Mouse (Mus musculus) forebrain, embryonic 12.5 days (tissue): Measurements from ENCODE around the gene Rnf4. TPM values are rescaled to one million over a fixed set of nuclear protein-coding genes. Genes with fewer than 3 reads are reported as not detected.

Source experiments
- ATAC-seq: fragments of 200-750 bp; cut with Nextera tagmentation; 2 replicates; pipeline ENCODE4 v1.8.0; 2017; ENCODE audit warnings: moderate TSS enrichment; ENCODE audit not compliant: low FRiP score
- H3K27ac ChIP-seq: fragments of 300-500 bp; sonication (generic); 2 replicates; pipeline ENCODE4 v1.5.1; 2016; ENCODE audit warnings: mild to moderate bottlenecking
- H3K27me3 ChIP-seq: fragments of 300-500 bp; sonication (generic); 2 replicates; pipeline ENCODE4 v1.6.1; 2016; ENCODE audit warnings: mild to moderate bottlenecking
- H3K36me3 ChIP-seq: fragments of 300-500 bp; sonication (generic); replicated peaks from 2 replicates; pipeline ENCODE4 v1.6.1; 2016; ENCODE audit warnings: mild to moderate bottlenecking
- H3K4me1 ChIP-seq: fragments of 300-500 bp; sonication (generic); 2 replicates; pipeline ENCODE4 v1.6.1; 2016
- H3K4me2 ChIP-seq: fragments of 300-500 bp; sonication (generic); 2 replicates; pipeline ENCODE4 v1.6.1; 2016; ENCODE audit warnings: mild to moderate bottlenecking, moderate library complexity
- H3K4me3 ChIP-seq: fragments of 300-500 bp; sonication (generic); replicated peaks from 2 replicates; pipeline ENCODE4 v1.5.1; 2016; ENCODE audit warnings: mild to moderate bottlenecking
- H3K9ac ChIP-seq: fragments of 300-500 bp; sonication (generic); 2 replicates; pipeline ENCODE4 v1.6.1; 2016; ENCODE audit warnings: mild to moderate bottlenecking
- H3K9me3 ChIP-seq: fragments of 300-500 bp; sonication (generic); 2 replicates; pipeline ENCODE4 v1.6.1; 2016
- WGBS: fragments of 180-500 bp; shearing (Covaris S2); methylation state at CpG from one replicate; pipeline ENCODE4 v1.1.7; 2016; 5-methylcytosine and 5-hydroxymethylcytosine counted together
- polyA plus RNA-seq: library from polyadenylated mRNA; unstranded; fragments of >200 nt; fragmentation: Nextera tagmentation; extraction: Ambion mirVana; gene quantifications from 2 replicates; pipeline ENCODE4 v1.2.1, GENCODE M21; 2016

Rnf4 gene
- 178 and 180 TPM in 2 replicates for polyA plus RNA-seq

GRCm38 (mm10) chr5:34336097-34336774 is at the start of gene Rnf4:
Gene Rnf4, plus strand, starts transcription at chr5:34336289.
- WGBS = under 1% methylated on average over 67 of the region's 67 CpGs
- Histone ChIP-seq H3K4me1 (peaks cover 20% of the 10 kb centered on the region), H3K27me3 (no peaks in the 10 kb centered on the region), H3K9me3 (no peaks in the 10 kb centered on the region), H3K36me3 (0 out of 2 replicates have a peak, but pooled peaks cover 4% of the 10 kb centered on the region), H3K4me3 (peak within 1 kb of the TSS; percentile 97), H3K4me2 (peak within 1 kb of the TSS; percentile 88), H3K27ac (peak within 1 kb of the TSS; percentile 97), H3K9ac (peak within 1 kb of the TSS; percentile 98)
- peak; percentile 97 for ATAC-seq

DNA sequence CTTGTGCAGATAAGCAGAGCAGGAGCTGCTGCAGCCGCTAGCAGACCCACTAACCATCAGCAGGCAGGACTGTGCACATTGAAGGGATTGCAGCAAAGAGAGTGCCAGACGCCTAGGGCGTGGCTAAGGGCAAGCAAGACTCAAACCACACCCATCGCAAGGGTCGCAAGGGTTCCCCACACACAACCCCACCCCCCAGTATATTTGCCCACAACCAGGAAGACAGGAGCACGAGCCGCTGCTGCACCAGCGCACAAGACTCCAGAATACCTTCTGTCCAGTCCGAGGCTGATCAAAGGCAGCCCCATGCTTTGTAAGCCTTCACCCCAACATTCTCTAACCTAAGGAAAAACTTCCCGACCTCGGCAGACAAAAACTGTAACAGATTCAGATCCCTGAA is 49.6 kb upstream of the Rnf4 start:
- Histone ChIP-seq H3K36me3 (no peaks in the 10 kb centered on the region), H3K9ac (no peak overlapping the region), H3K4me3 (peak overlapping the region; percentile 75), H3K27ac (no peak overlapping the region), H3K27me3 (peaks cover 65% of the 10 kb centered on the region), H3K4me1 (peaks cover 31% of the 10 kb centered on the region), H3K4me2 (peak overlapping the region; percentile 97), H3K9me3 (no peaks in the 10 kb centered on the region)
- 2% methylated on average over 11 of the region's 11 CpGs for WGBS
- no peak for ATAC-seq

DNA sequence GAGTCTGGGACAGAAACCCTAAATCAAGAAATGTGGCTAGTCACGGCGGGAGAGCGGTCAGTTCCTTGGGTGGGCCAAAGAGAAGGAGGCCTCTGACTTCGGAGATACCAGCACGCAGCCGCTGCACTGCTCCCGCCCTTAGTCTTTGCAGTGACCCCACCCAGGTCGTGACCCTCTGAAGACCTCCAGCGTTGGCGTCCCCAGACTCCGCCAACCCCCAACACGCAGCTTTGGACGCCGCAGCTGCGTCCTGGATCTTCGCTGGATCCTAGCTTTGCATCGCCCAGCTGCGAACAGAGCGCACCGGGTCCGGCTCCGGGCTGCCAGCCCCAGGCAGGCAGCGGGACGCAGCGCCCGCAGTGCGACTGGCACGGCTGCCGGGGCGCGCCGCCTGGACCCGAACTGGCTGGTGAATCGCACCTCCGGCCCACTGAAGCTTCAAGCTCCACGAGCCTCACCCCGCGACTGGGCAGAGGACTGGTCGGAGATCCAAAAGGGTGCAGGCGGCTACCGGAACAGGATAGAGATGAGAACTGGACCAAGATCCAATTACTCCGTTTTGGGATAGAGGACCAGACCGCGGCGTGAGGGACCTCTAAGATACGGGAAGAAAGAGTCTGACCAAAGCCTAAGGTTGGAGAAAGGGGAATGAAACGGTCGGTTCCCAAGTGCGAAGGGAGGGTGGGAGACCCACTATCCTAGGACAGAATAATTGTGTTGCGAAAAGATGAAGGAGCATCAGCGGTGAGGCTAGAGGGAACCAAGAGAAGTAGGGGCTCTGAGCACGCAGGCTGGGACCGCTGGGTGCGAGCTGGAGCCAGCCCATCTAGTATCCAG is 48.9 kb upstream of the Rnf4 start:
- H3K9ac ChIP-seq = peak overlapping the region; percentile 71
- peak overlapping the region; percentile 75 for H3K4me3 ChIP-seq
- under 1% methylated on average over 54 of the region's 54 CpGs for WGBS
- ATAC-seq = peak; percentile 0; the same call in 1 of the 2 replicates
- peaks cover 70% of the 10 kb centered on the region for H3K27me3 ChIP-seq
- H3K4me2 ChIP-seq = peak overlapping the region; percentile 97
- H3K9me3 ChIP-seq = no peaks in the 10 kb centered on the region
- H3K36me3 ChIP-seq = no peaks in the 10 kb centered on the region
- peaks cover 31% of the 10 kb centered on the region for H3K4me1 ChIP-seq
- H3K27ac ChIP-seq = no peak overlapping the region

DNA sequence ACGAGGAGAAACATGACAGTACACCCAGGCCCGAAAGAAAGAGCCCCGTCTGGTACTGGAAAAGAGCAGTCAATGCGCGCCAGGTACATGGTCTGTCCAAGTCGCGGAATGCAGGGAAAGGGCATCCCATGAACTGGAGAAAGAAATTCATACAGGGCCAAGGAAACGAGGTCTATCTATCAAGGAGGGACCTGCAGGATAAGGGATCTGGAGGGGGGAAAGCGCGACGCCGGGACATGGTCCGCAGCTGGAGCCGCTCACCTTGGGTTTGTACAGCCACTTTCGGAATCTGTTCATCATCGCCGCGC is 48.3 kb upstream of the Rnf4 start:
- ATAC-seq = no peak
- H3K4me1 ChIP-seq = peaks cover 27% of the 10 kb centered on the region
- H3K4me3 ChIP-seq = peak overlapping the region; percentile 75
- peak overlapping the region; percentile 71 for H3K9ac ChIP-seq
- H3K27me3 ChIP-seq = peaks cover 72% of the 10 kb centered on the region
- peak overlapping the region; percentile 97 for H3K4me2 ChIP-seq
- H3K36me3 ChIP-seq = no peaks in the 10 kb centered on the region
- H3K9me3 ChIP-seq = no peaks in the 10 kb centered on the region
- H3K27ac ChIP-seq = no peak overlapping the region
- WGBS = under 1% methylated on average over 18 of the region's 18 CpGs

GRCm38 (mm10) chr5:34288154-34288716 is 47.9 kb upstream of the Rnf4 start, which contains the start of the genes Zfyve28 and Cfap99:
Gene Zfyve28, minus strand, starts transcription at chr5:34288449.
Gene Cfap99, plus strand, starts transcription at chr5:34288600.
- peak; percentile 99 for ATAC-seq
- peak within 1 kb of the TSS; percentile 71 for H3K9ac ChIP-seq
- H3K4me3 ChIP-seq = peak within 1 kb of the TSS; percentile 75
- no peak within 1 kb of the TSS for H3K27ac ChIP-seq
- H3K36me3 ChIP-seq = no peaks in the 10 kb centered on the region
- no peaks in the 10 kb centered on the region for H3K9me3 ChIP-seq
- peaks cover 23% of the 10 kb centered on the region for H3K4me1 ChIP-seq
- peak within 1 kb of the TSS; percentile 97 for H3K4me2 ChIP-seq
- WGBS = under 1% methylated on average over 77 of the region's 83 CpGs
- peaks cover 72% of the 10 kb centered on the region for H3K27me3 ChIP-seq

DNA sequence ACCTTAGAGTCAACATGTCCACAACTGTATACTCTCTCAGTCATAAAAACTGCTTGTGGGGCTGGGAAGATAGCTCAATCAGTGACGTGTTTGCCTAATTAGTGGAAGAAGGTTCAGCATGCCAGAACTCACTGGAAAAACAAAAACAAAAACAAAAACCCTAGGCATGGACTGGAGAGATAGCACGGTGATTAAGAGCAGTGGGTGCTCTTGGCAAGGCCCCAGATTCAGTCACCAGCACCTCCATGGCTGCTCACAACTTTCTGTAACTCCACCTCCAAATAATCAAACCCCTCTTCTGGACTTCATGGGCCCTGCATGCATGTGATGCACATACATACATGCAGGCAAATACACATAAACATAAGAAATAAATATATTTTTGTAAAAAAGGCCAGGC is 46.8 kb upstream of the Rnf4 start:
- 55% methylated on average over 2 of the region's 2 CpGs for WGBS
- H3K4me2 ChIP-seq = no peak overlapping the region
- no peaks in the 10 kb centered on the region for H3K36me3 ChIP-seq
- H3K9ac ChIP-seq = peak overlapping the region; percentile 71; the same call in 1 of the 2 replicates
- peaks cover 69% of the 10 kb centered on the region for H3K27me3 ChIP-seq
- no peak overlapping the region for H3K4me3 ChIP-seq
- H3K9me3 ChIP-seq = no peaks in the 10 kb centered on the region
- ATAC-seq = no peak
- H3K27ac ChIP-seq = no peak overlapping the region
- peaks cover 23% of the 10 kb centered on the region for H3K4me1 ChIP-seq

DNA sequence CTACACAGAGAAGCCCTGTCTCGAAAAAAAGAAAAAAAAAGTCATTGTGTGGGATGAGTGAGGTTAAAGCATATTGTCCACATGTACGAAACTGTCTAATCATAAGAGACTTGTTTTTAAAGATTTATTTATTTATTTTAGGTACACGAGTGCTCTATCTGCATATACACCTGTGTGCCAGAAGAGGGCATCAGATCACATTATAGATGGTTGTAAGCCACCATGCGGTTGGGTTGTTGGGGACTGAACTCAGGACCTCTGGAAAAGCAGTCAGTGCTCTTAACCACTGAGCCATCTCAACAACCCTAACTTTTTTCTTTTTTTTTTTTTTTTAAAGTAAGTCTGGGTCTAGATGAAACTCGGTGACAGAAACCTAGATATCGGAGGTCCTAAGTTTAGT is 42.7 kb upstream of the Rnf4 start:
- Histone ChIP-seq H3K4me3 (no peak overlapping the region), H3K9me3 (no peaks in the 10 kb centered on the region), H3K27ac (no peak overlapping the region), H3K9ac (no peak overlapping the region), H3K4me2 (no peak overlapping the region), H3K36me3 (no peaks in the 10 kb centered on the region), H3K27me3 (peaks cover 31% of the 10 kb centered on the region), H3K4me1 (peaks cover 6% of the 10 kb centered on the region; the same call in 1 of the 2 replicates)
- WGBS = 83% methylated on average over 6 of the region's 6 CpGs
- no peak for ATAC-seq

GRCm38 (mm10) chr5:34294696-34295095 is 41.4 kb upstream of the Rnf4 start:
- H3K9me3 ChIP-seq = no peaks in the 10 kb centered on the region
- no peak overlapping the region for H3K4me2 ChIP-seq
- no peak for ATAC-seq
- H3K27me3 ChIP-seq = peaks cover 17% of the 10 kb centered on the region
- H3K36me3 ChIP-seq = no peaks in the 10 kb centered on the region
- no peak overlapping the region for H3K9ac ChIP-seq
- no peak overlapping the region for H3K27ac ChIP-seq
- H3K4me3 ChIP-seq = no peak overlapping the region
- H3K4me1 ChIP-seq = no peaks in the 10 kb centered on the region
- WGBS = 33% methylated on average over 2 of the region's 2 CpGs

GRCm38 (mm10) chr5:34295141-34295540 is 40.9 kb upstream of the Rnf4 start:
- no peak overlapping the region for H3K4me2 ChIP-seq
- ATAC-seq = no peak
- no peaks in the 10 kb centered on the region for H3K36me3 ChIP-seq
- H3K27me3 ChIP-seq = peaks cover 13% of the 10 kb centered on the region; the same call in 1 of the 2 replicates
- no peak overlapping the region for H3K27ac ChIP-seq
- no peaks in the 10 kb centered on the region for H3K9me3 ChIP-seq
- H3K4me3 ChIP-seq = no peak overlapping the region
- no peak overlapping the region for H3K9ac ChIP-seq
- WGBS = 85% methylated on average over 2 of the region's 2 CpGs
- no peaks in the 10 kb centered on the region for H3K4me1 ChIP-seq

DNA sequence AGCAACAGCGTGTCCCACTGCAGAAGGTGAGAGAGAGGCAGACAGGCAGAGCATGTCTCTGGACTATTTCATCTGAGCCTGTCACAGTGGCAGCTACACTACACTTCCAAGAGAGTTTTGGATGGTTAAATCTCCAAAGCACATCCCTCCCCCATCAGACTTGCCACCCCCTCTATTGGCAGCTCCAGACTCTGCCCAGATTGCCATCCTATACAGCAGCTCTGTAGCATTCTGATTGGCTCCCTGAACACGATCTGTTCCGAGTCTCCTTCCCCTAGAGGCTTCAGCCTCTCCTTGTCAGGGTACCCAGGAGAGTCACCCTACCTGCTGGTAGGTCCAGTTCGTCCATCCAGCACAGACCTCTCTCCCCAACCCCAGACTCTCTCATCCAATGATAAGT is 38.0 kb upstream of the Rnf4 start:
- 63% methylated on average over 4 of the region's 4 CpGs for WGBS
- no peaks in the 10 kb centered on the region for H3K27me3 ChIP-seq

GRCm38 (mm10) chr5:34298937-34299535 is 37.1 kb upstream of the Rnf4 start:
- H3K4me1 ChIP-seq = no peaks in the 10 kb centered on the region
- H3K4me2 ChIP-seq = no peak overlapping the region
- H3K4me3 ChIP-seq = no peak overlapping the region
- H3K27ac ChIP-seq = no peak overlapping the region
- H3K9ac ChIP-seq = no peak overlapping the region
- no peak for ATAC-seq
- WGBS = 87% methylated on average over 10 of the region's 10 CpGs
- H3K27me3 ChIP-seq = no peaks in the 10 kb centered on the region
- no peaks in the 10 kb centered on the region for H3K36me3 ChIP-seq
- H3K9me3 ChIP-seq = no peaks in the 10 kb centered on the region

More for the DNA sequence above, 38.0 kb upstream of the Rnf4 start:
- ATAC-seq = no peak
- no peaks in the 10 kb centered on the region for H3K36me3 ChIP-seq
- H3K9ac ChIP-seq = no peak overlapping the region
- H3K4me3 ChIP-seq = no peak overlapping the region
- no peak overlapping the region for H3K4me2 ChIP-seq
- no peaks in the 10 kb centered on the region for H3K9me3 ChIP-seq
- no peak overlapping the region for H3K27ac ChIP-seq
- no peaks in the 10 kb centered on the region for H3K4me1 ChIP-seq

GRCm38 (mm10) chr5:34302377-34302776 is 33.7 kb upstream of the Rnf4 start:
- H3K36me3 ChIP-seq = no peaks in the 10 kb centered on the region
- H3K9me3 ChIP-seq = no peaks in the 10 kb centered on the region
- H3K9ac ChIP-seq = no peak overlapping the region
- 0 out of 2 replicates have a peak, but pooled peaks cover 2% of the 10 kb centered on the region for H3K27me3 ChIP-seq
- H3K4me2 ChIP-seq = no peak overlapping the region
- no peaks in the 10 kb centered on the region for H3K4me1 ChIP-seq
- H3K4me3 ChIP-seq = no peak overlapping the region
- H3K27ac ChIP-seq = no peak overlapping the region
- ATAC-seq = no peak
- WGBS = 85% methylated on average over 7 of the region's 7 CpGs
